Mouse (Mus musculus): ENCODE measurements around the gene Podxl2. TPM values are rescaled to one million over a fixed set of nuclear protein-coding genes. Genes with fewer than 3 reads are reported as not detected.

The Podxl2 gene
- polyA plus RNA-seq, 1 experiment from 2014 or later, result 723 TPM

- no peak overlapping the region for H3K9ac ChIP-seq
- H3K9me3 ChIP-seq, result no peaks in the 10 kb centered on the region
- WGBS, result 22% methylated on average over 8 of the region's 8 CpGs
- H3K27me3 ChIP-seq (replicated peaks), result no peaks in the 10 kb centered on the region
- no peak overlapping the region for H3K4me3 ChIP-seq
- H3K4me1 ChIP-seq, result peaks cover 8% of the 10 kb centered on the region; the same call in 1 of the 2 replicates
- no peak overlapping the region for H3K4me2 ChIP-seq
- no peaks in the 10 kb centered on the region; the same call in 1 of the 2 replicates for H3K36me3 ChIP-seq (replicated peaks)
- H3K27ac ChIP-seq, result no peak overlapping the region
- peak; percentile 62 for ATAC-seq (replicated peaks)
Measured at GRCm38 (mm10) chr6:88831456-88831855, 43.4 kb downstream of the Podxl2 start.

- Histone ChIP-seq H3K4me1 (peaks cover 11% of the 10 kb centered on the region; the same call in 1 of the 2 replicates), H3K4me3 (no peak overlapping the region), H3K9me3 (no peaks in the 10 kb centered on the region), H3K4me2 (no peak overlapping the region), H3K27me3 (replicated peaks) (no peaks in the 10 kb centered on the region), H3K27ac (no peak overlapping the region), H3K9ac (no peak overlapping the region), H3K36me3 (replicated peaks) (no peaks in the 10 kb centered on the region)
- ATAC-seq (replicated peaks), result no peak
- WGBS, result 90% methylated on average over 6 of the region's 6 CpGs
Measured at GRCm38 (mm10) chr6:88830112-88830702, 44.6 kb downstream of the Podxl2 start.

DNA sequence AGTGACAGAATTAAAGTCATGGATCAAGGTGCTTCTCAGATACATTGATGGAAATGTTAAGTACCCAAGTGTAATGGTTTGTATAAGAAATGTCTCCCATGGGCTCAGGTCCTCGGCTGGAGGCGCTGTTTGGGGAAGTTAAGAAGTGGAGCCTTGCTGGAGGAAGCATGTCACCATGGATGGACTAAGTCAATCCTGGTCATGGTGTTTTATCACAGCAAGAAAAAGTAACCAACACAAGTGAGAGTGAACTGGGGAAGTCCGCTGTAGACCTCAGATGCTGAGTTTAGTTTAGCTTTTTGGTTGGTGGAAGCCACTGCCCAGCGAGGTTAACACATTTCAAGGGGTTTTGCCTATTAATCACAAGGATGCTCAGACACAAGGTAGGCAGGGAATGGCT is 45.3 kb downstream of the Podxl2 start:
- H3K4me1 ChIP-seq, result peaks cover 11% of the 10 kb centered on the region; the same call in 1 of the 2 replicates
- ATAC-seq (replicated peaks), result no peak
- WGBS, result 93% methylated on average over 4 of the region's 4 CpGs
- no peaks in the 10 kb centered on the region for H3K36me3 ChIP-seq (replicated peaks)
- no peaks in the 10 kb centered on the region for H3K9me3 ChIP-seq
- H3K4me2 ChIP-seq, result no peak overlapping the region
- H3K27me3 ChIP-seq (replicated peaks), result no peaks in the 10 kb centered on the region
- H3K4me3 ChIP-seq, result no peak overlapping the region
- no peak overlapping the region for H3K27ac ChIP-seq
- H3K9ac ChIP-seq, result no peak overlapping the region

GRCm38 (mm10) chr6:88828206-88829009 is 46.4 kb downstream of the Podxl2 start:
- WGBS, result 76% methylated on average over 15 of the region's 15 CpGs
- no peaks in the 10 kb centered on the region for H3K36me3 ChIP-seq (replicated peaks)
- H3K4me3 ChIP-seq, result no peak overlapping the region
- H3K27ac ChIP-seq, result no peak overlapping the region
- H3K4me2 ChIP-seq, result no peak overlapping the region
- H3K9ac ChIP-seq, result no peak overlapping the region
- H3K4me1 ChIP-seq, result peaks cover 11% of the 10 kb centered on the region; the same call in 1 of the 2 replicates
- ATAC-seq (replicated peaks), result no peak
- H3K9me3 ChIP-seq, result no peaks in the 10 kb centered on the region
- H3K27me3 ChIP-seq (replicated peaks), result no peaks in the 10 kb centered on the region

- no peak overlapping the region for H3K4me3 ChIP-seq
Measured at GRCm38 (mm10) chr6:88827395-88828205, 47.2 kb downstream of the Podxl2 start.

DNA sequence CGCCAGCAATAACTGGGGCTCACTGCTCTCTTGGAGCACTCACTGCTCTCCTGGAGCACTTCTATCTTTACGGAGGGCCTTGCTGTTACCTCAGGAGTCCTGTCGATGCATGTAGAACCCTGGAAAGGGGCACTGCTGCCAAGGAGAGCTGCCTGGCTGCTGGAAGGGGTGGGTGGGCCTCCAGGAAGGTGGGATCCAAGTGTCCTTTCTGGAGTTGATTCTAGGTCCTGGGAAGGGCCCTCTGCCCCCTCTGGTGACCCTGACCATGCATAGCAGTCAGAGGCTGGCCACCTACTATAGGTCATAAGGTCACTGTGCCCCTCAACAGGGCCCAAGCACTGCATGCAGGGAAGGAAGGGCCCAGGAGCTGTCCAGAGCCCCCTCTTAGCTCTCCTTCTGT is 47.9 kb downstream of the Podxl2 start:
- Histone ChIP-seq H3K4me2 (no peak overlapping the region), H3K4me3 (no peak overlapping the region), H3K4me1 (peaks cover 11% of the 10 kb centered on the region; the same call in 1 of the 2 replicates), H3K27ac (no peak overlapping the region), H3K9me3 (no peaks in the 10 kb centered on the region), H3K27me3 (replicated peaks) (no peaks in the 10 kb centered on the region), H3K9ac (no peak overlapping the region), H3K36me3 (replicated peaks) (no peaks in the 10 kb centered on the region)
- ATAC-seq (replicated peaks), result no peak
- 86% methylated on average over 3 of the region's 3 CpGs for WGBS

More at GRCm38 (mm10) chr6:88827395-88828205, 47.2 kb downstream of the Podxl2 start:
- no peak for ATAC-seq (replicated peaks)
- no peaks in the 10 kb centered on the region for H3K27me3 ChIP-seq (replicated peaks)
- 55% methylated on average over 13 of the region's 13 CpGs for WGBS
- no peaks in the 10 kb centered on the region for H3K9me3 ChIP-seq
- no peak overlapping the region for H3K9ac ChIP-seq
- H3K36me3 ChIP-seq (replicated peaks), result no peaks in the 10 kb centered on the region
- H3K4me1 ChIP-seq, result peaks cover 11% of the 10 kb centered on the region; the same call in 1 of the 2 replicates
- H3K4me2 ChIP-seq, result no peak overlapping the region
- no peak overlapping the region for H3K27ac ChIP-seq

DNA sequence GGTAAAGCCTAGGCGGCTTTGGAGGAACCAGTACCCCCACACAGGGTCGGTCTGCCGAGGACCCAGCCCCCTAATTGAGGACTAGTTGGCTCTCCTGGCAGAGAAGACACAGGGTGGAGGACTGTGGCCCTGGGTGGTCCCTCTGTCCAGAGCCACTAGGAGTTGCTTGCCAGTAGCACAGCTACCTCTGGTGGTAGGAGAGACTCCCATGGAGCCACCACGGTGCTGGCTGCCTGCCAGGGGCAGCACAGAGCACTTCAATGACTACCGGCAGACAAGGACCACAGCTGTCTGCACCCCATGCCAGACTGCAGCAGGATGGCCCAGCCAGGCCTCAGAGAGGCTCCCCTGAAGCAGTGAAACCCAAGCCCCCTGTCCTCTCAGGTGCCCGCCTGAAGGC is 48.3 kb downstream of the Podxl2 start:
- Histone ChIP-seq H3K9ac (no peak overlapping the region), H3K4me3 (no peak overlapping the region), H3K4me1 (peaks cover 10% of the 10 kb centered on the region; the same call in 1 of the 2 replicates), H3K4me2 (no peak overlapping the region), H3K27ac (no peak overlapping the region), H3K36me3 (replicated peaks) (no peaks in the 10 kb centered on the region), H3K27me3 (replicated peaks) (no peaks in the 10 kb centered on the region), H3K9me3 (no peaks in the 10 kb centered on the region)
- ATAC-seq (replicated peaks), result no peak; the same call in 1 of the 2 replicates
- 46% methylated on average over 6 of the region's 6 CpGs for whole genome bisulfite sequencing

DNA sequence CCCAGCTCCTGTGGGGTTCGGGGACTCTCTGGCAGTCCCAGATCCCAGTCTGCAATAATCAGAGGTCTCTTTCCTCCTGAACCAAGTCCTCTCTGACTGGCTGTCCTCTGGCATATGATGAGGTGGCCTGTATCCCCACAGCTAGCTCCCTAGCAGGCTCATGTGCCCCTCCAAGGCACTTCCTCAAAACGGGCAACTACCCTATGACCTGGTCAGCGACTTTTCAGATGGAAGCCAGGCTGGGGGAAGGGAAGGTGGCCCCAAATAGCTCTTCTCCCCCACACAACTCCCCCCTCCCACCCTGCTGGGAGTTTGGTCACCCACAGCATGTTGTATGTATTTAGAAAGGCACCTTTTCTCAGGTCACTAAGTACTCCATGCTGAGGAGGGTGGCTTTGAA is 48.8 kb downstream of the Podxl2 start:
- 67% methylated on average over 3 of the region's 3 CpGs for WGBS
- Histone ChIP-seq H3K9me3 (no peaks in the 10 kb centered on the region), H3K4me2 (no peak overlapping the region), H3K4me1 (0 out of 2 replicates have a peak, but pooled peaks cover 6% of the 10 kb centered on the region), H3K27me3 (replicated peaks) (no peaks in the 10 kb centered on the region), H3K27ac (no peak overlapping the region), H3K36me3 (replicated peaks) (no peaks in the 10 kb centered on the region), H3K9ac (no peak overlapping the region), H3K4me3 (no peak overlapping the region)
- ATAC-seq (replicated peaks), result no peak

GRCm38 (mm10) chr6:88824183-88824582 is 50.7 kb downstream of the Podxl2 start:
- Histone ChIP-seq H3K36me3 (replicated peaks) (no peaks in the 10 kb centered on the region), H3K4me1 (0 out of 2 replicates have a peak, but pooled peaks cover 6% of the 10 kb centered on the region), H3K27me3 (replicated peaks) (no peaks in the 10 kb centered on the region), H3K9ac (no peak overlapping the region), H3K27ac (no peak overlapping the region), H3K9me3 (no peaks in the 10 kb centered on the region), H3K4me3 (no peak overlapping the region), H3K4me2 (no peak overlapping the region)
- ATAC-seq (replicated peaks), result no peak
- 60% methylated on average over 7 of the region's 7 CpGs for WGBS

GRCm38 (mm10) chr6:88821901-88822300 is 52.9 kb downstream of the Podxl2 start:
- 77% methylated on average over 11 of the region's 11 CpGs for WGBS
- no peak for ATAC-seq (replicated peaks)
- no peaks in the 10 kb centered on the region for H3K9me3 ChIP-seq
- no peaks in the 10 kb centered on the region for H3K27me3 ChIP-seq (replicated peaks)
- H3K4me2 ChIP-seq, result no peak overlapping the region
- no peaks in the 10 kb centered on the region for H3K36me3 ChIP-seq (replicated peaks)
- H3K27ac ChIP-seq, result no peak overlapping the region
- H3K9ac ChIP-seq, result no peak overlapping the region
- H3K4me1 ChIP-seq, result 0 out of 2 replicates have a peak, but pooled peaks cover 6% of the 10 kb centered on the region
- H3K4me3 ChIP-seq, result no peak overlapping the region

DNA sequence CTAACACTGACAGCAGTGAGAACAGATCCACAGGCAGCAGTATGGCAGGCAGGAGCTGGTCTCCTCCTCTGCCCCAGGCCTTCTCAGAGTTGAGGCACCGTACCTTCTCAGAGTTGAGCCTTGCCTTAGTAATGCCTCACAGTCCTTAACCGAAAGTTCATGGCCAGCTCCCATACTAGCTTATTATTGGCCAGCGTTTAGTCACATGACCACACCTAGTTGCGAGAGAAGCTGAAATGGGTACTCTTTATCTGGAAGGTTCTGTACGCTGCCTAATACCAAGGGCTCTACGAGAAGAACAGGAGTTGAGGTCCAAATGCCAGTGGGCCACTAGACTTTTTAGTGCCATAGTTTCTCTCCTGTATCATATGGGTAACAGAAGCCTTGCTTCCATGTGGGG is 53.5 kb downstream of the Podxl2 start:
- ATAC-seq (replicated peaks), result no peak
- Histone ChIP-seq H3K27me3 (replicated peaks) (no peaks in the 10 kb centered on the region), H3K4me1 (0 out of 2 replicates have a peak, but pooled peaks cover 1% of the 10 kb centered on the region), H3K4me3 (no peak overlapping the region), H3K36me3 (replicated peaks) (no peaks in the 10 kb centered on the region), H3K9ac (no peak overlapping the region), H3K4me2 (no peak overlapping the region), H3K9me3 (no peaks in the 10 kb centered on the region), H3K27ac (no peak overlapping the region)
- WGBS, result 88% methylated on average over 6 of the region's 6 CpGs

DNA sequence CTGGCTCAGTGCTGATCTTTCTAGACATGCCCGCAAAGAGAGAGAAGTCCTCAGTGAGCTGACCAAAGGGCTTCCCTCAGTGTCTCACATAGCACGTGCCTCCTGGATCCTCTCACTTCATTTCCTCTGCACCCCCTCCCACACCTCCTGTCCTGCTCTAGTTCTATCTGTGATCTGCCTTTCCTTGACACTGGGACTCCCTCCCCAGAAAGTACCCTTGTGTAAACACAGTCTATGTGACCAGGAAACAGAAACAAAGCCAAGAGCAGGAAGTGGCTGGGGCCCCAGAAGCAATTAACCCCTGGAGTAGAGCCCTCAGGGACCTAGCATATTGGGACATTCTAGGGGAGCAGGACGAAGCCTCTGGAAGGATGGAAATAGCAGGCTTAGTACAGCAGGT is 54.0 kb downstream of the Podxl2 start:
- 60% methylated on average over 3 of the region's 3 CpGs for WGBS
- ATAC-seq (replicated peaks), result no peak
- Histone ChIP-seq H3K9me3 (no peaks in the 10 kb centered on the region), H3K4me2 (no peak overlapping the region), H3K4me1 (no peaks in the 10 kb centered on the region), H3K27ac (no peak overlapping the region), H3K36me3 (replicated peaks) (no peaks in the 10 kb centered on the region), H3K27me3 (replicated peaks) (no peaks in the 10 kb centered on the region), H3K4me3 (no peak overlapping the region), H3K9ac (no peak overlapping the region)

All from midbrain, embryonic 15.5 days (tissue).